Mouse (Mus musculus) cerebellum, adult 2 months (tissue): Measurements from ENCODE around the gene Znrf3.

Experiments
- CTCF ChIP-seq: fragments of 200-500 bp; IDR thresholded peaks from 2 replicates; pipeline ENCODE4 v1.5.1; 2011; ENCODE audit warnings: low read depth, mild to moderate bottlenecking, control low read depth, low read length, moderate library complexity, borderline replicate concordance; ENCODE audit not compliant: insufficient read depth
- POLR2A ChIP-seq: fragments of 200-500 bp; IDR thresholded peaks from 2 replicates; pipeline ENCODE4 v1.6.1; 2011; ENCODE audit warnings: low read length, control low read depth, borderline replicate concordance; ENCODE audit not compliant: insufficient read depth

DNA sequence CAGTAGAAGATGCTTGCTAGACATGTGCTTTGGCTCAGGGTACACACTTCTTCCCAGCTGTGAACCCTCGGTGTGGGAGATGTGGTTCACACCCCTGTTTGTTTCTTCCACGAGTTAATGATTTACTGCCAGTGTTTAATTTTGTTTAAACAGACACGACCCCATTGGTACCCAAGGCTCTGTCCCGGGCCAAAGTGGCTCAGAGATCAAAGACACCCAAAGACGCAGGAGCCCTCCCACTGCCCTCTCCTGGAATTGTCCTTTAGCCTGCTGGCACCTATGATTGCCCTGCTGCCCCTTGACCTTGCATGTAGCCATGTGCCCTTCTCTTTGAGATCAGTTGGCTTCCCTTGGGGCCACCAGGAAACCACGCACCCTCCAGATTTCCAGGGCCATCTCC is 7.3 kb upstream of the Znrf3 start:
- TF ChIP-seq CTCF, result no peak
- no peak for TF ChIP-seq POLR2A
